Mouse (Mus musculus) midbrain, embryonic 14.5 days (tissue): ENCODE measurements around the gene Lima1. TPM values are rescaled to one million over a fixed set of nuclear protein-coding genes. Genes with fewer than 3 reads are reported as not detected.

Experiments used
- ATAC-seq: fragments of 200-750 bp; cut with Nextera tagmentation; 2 replicates; pipeline ENCODE4 v1.8.0; 2017; ENCODE audit warnings: moderate number of reproducible peaks, moderate library complexity; ENCODE audit not compliant: low FRiP score, low TSS enrichment
- DNase-seq: peaks from one replicate; pipeline ENCODE4 v3.0.0-alpha.2; 2015
- H3K27ac ChIP-seq: fragments of 300-500 bp; sonication (generic); replicated peaks from 2 replicates; pipeline ENCODE4 v1.5.1; 2014; ENCODE audit warnings: mild to moderate bottlenecking, low read depth, low read length, moderate library complexity
- H3K27me3 ChIP-seq: fragments of 300-500 bp; sonication (generic); 2 replicates; pipeline ENCODE4 v1.6.1; 2014; ENCODE audit warnings: low read length, control low read depth, mixed read lengths; ENCODE audit not compliant: control insufficient read depth, insufficient read depth
- H3K36me3 ChIP-seq: fragments of 300-500 bp; sonication (generic); 2 replicates; pipeline ENCODE4 v1.6.1; 2014; ENCODE audit warnings: low read length, control low read depth; ENCODE audit not compliant: control insufficient read depth, insufficient read depth
- H3K4me1 ChIP-seq: fragments of 300-500 bp; sonication (generic); 2 replicates; pipeline ENCODE4 v1.6.1; 2014; ENCODE audit warnings: mild to moderate bottlenecking, antibody characterized with exemption, low read length, control low read depth; ENCODE audit not compliant: control insufficient read depth, insufficient read depth
- H3K4me2 ChIP-seq: fragments of 300-500 bp; sonication (generic); 2 replicates; pipeline ENCODE4 v1.6.1; 2014; ENCODE audit warnings: mild to moderate bottlenecking, low read length, moderate library complexity
- H3K4me3 ChIP-seq: fragments of 300-500 bp; sonication (generic); replicated peaks from 2 replicates; pipeline ENCODE4 v1.5.1; 2014; ENCODE audit warnings: low read depth, low read length
- H3K9ac ChIP-seq: fragments of 300-500 bp; sonication (generic); replicated peaks from 2 replicates; pipeline ENCODE4 v1.6.1; 2014; ENCODE audit warnings: mild to moderate bottlenecking, low read length, moderate library complexity
- H3K9me3 ChIP-seq: fragments of 300-500 bp; sonication (generic); 2 replicates; pipeline ENCODE4 v1.6.1; 2016; ENCODE audit warnings: low read length, control low read depth, mixed read lengths; ENCODE audit not compliant: control insufficient read depth
- WGBS: fragments of 180-500 bp; shearing (Covaris S2); extraction: QIAGEN DNeasy Blood & Tissue Kit; methylation state at CpG from one replicate; pipeline ENCODE4 v1.1.7; 2014; 5-methylcytosine and 5-hydroxymethylcytosine counted together
- polyA plus RNA-seq: library from polyadenylated mRNA; unstranded; fragments of >200 nt; fragmentation: Nextera tagmentation; extraction: Ambion mirVana; gene quantifications from 2 replicates; pipeline ENCODE4 v1.2.1, GENCODE M21; 2014

Lima1 gene
- polyA plus RNA-seq, 1 experiment from 2014 or later = 15.3 TPM

DNA sequence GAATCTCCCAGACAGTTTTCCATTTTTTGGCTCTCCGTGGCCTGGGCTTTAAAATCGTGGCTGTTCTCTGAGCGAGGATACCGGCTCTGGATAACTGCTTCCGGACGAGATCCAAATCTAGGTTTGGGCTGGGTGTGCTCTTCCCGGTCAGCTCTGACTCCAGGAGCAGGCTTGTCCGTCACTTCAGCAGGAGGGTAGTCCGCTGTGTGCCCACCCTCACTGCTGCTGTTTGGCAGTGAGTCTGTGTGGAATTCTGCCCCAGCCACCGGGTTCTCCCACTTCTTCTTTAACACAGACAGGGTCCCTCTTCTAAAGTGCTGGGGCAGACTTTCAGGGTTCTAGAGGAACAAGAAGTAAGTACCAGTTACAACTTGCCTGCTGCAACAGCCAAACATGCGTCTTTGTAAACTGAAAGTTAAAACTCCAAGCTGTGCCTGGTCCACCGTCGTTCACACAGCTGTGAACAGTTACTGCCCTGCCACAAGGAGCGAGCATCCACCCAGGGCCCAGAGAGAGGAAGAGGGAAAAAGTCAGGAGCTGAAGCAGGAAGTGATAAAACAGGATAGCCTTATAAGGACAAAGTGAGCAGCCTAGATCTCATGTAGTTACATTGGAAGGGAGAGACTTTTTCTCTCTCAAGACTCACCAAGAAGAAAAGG, 55.5 kb downstream of the Lima1 start:
- no peak overlapping the region; the same call in 1 of the 2 replicates for H3K9ac ChIP-seq
- H3K27me3 ChIP-seq = no peaks in the 10 kb centered on the region
- H3K36me3 ChIP-seq = no peaks in the 10 kb centered on the region
- 70% methylated on average over 14 of the region's 14 CpGs for WGBS
- ATAC-seq = no peak
- peaks cover 12% of the 10 kb centered on the region; the same call in 1 of the 2 replicates for H3K4me1 ChIP-seq
- H3K27ac ChIP-seq = peak overlapping the region; percentile 71
- no peaks in the 10 kb centered on the region for H3K9me3 ChIP-seq
- H3K4me2 ChIP-seq = peak overlapping the region; percentile 36; the same call in 1 of the 2 replicates
- DNase-seq = no peak
- 0 out of 2 replicates have a peak overlapping the region, but pooled peaks have one; percentile 7 for H3K4me3 ChIP-seq

DNA sequence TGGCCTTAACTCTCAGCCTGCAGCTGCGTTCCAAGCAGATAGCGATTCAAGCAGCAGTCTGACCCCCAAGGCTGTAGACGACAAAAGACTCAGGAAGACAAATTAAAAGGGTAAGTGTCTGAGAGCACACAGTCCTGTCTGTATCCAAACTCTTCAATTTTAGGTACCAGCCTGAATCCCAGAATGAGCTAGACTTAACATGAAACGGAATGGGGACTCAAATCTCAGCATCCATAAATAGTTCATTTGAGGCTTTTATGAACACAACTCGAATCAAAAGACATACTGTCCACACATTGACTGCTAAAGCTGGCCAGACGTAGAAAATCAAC, 56.2 kb downstream of the Lima1 start:
- peak overlapping the region; percentile 71 for H3K27ac ChIP-seq
- H3K4me1 ChIP-seq = peaks cover 12% of the 10 kb centered on the region; the same call in 1 of the 2 replicates
- peak overlapping the region; percentile 36 for H3K4me2 ChIP-seq
- DNase-seq (no peak), ATAC-seq (no peak; the same call in 1 of the 2 replicates)
- H3K27me3 ChIP-seq = no peaks in the 10 kb centered on the region
- no peaks in the 10 kb centered on the region for H3K36me3 ChIP-seq
- no peak overlapping the region; the same call in 1 of the 2 replicates for H3K9ac ChIP-seq
- 36% methylated on average over 6 of the region's 6 CpGs for WGBS
- no peaks in the 10 kb centered on the region for H3K9me3 ChIP-seq
- no peak overlapping the region for H3K4me3 ChIP-seq

- Histone ChIP-seq H3K27ac (peak overlapping the region; percentile 71), H3K4me2 (peak overlapping the region; percentile 36), H3K9ac (0 out of 2 replicates have a peak overlapping the region, but pooled peaks have one; percentile 13), H3K4me3 (no peak overlapping the region), H3K27me3 (no peaks in the 10 kb centered on the region), H3K4me1 (peaks cover 12% of the 10 kb centered on the region; the same call in 1 of the 2 replicates), H3K9me3 (no peaks in the 10 kb centered on the region), H3K36me3 (no peaks in the 10 kb centered on the region)
- peak; percentile 83 for DNase-seq
- ATAC-seq = peak; percentile 24; the same call in 1 of the 2 replicates
- WGBS = 13% methylated on average over 13 of the region's 13 CpGs
Observed at GRCm38 (mm10) chr15:99818321-99819108, 56.7 kb downstream of the Lima1 start.

DNA sequence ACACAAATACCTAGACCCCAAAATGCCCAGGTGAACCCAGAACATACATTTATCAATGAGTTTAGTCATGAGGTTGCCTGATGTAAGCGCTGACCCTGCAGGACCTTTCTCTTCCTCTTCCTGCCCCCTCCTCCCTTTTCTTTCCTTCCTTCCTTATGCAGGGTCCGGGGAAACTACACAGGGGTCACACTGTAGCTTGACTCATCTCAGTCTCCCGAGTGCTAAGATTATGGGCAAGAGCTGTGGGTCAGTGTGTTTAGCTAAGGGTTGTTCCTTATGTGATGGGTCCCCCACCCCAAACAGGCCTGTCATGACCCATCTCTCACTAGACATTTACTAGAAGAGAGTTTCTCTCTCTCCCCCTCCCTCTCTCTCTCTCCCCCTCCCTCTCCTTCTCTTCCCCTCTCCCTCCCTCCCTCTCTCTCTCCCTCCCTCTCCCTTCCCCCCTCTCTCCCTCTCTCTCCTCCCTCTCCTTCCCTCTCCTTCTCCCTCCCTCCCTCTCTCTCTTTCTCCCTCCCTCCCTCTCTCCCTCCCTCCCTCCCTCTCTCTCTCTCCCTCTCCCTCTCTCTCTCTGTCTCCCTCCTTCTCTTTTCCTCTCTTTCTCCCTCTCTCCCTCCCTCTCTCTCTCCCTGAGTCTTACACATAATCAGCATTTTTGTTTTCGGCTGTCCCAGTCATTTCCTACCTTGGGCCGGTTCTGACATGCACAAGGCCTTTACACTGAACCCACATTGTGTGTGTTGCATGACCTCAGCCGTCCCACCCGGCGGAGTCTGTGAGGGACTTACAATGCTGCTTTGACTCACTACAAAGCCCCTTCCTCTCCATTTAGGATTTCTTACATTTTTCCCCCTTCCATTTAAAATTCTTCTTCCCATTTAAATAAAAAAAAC, 57.7 kb downstream of the Lima1 start:
- H3K4me1 ChIP-seq = peaks cover 12% of the 10 kb centered on the region; the same call in 1 of the 2 replicates
- no peaks in the 10 kb centered on the region for H3K36me3 ChIP-seq
- H3K4me2 ChIP-seq = no peak overlapping the region
- H3K9ac ChIP-seq = no peak overlapping the region
- DNase-seq = peak; percentile 34
- H3K27ac ChIP-seq = peak overlapping the region; percentile 27
- no peak for ATAC-seq
- 36% methylated on average over 8 of the region's 8 CpGs for WGBS
- H3K4me3 ChIP-seq = no peak overlapping the region
- no peaks in the 10 kb centered on the region for H3K9me3 ChIP-seq
- no peaks in the 10 kb centered on the region for H3K27me3 ChIP-seq

DNA sequence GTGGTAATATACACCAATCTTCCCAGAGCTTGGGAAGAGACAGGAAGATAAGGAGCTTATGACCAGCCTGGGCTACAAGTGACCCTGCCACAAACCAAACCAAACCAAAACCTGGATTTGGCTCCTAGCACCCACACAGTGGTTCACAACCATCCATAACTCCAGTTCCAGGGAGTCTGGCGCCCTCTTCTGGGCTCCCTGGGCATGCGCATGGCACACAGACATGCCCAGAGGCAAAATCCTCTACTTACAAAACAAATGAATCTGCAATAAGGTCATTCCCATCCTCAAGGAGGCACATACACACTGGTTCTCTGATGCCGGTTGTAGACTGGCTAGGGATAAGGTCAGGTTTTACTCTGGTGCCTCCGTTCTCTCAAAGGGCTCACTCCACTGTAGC, 59.3 kb downstream of the Lima1 start:
- no peak overlapping the region for H3K4me2 ChIP-seq
- no peaks in the 10 kb centered on the region for H3K36me3 ChIP-seq
- H3K27me3 ChIP-seq = no peaks in the 10 kb centered on the region
- 95% methylated on average over 4 of the region's 4 CpGs for WGBS
- H3K4me3 ChIP-seq = no peak overlapping the region
- ATAC-seq (no peak), DNase-seq (no peak)
- no peak overlapping the region for H3K27ac ChIP-seq
- no peaks in the 10 kb centered on the region for H3K9me3 ChIP-seq
- peaks cover 12% of the 10 kb centered on the region; the same call in 1 of the 2 replicates for H3K4me1 ChIP-seq
- H3K9ac ChIP-seq = no peak overlapping the region

DNA sequence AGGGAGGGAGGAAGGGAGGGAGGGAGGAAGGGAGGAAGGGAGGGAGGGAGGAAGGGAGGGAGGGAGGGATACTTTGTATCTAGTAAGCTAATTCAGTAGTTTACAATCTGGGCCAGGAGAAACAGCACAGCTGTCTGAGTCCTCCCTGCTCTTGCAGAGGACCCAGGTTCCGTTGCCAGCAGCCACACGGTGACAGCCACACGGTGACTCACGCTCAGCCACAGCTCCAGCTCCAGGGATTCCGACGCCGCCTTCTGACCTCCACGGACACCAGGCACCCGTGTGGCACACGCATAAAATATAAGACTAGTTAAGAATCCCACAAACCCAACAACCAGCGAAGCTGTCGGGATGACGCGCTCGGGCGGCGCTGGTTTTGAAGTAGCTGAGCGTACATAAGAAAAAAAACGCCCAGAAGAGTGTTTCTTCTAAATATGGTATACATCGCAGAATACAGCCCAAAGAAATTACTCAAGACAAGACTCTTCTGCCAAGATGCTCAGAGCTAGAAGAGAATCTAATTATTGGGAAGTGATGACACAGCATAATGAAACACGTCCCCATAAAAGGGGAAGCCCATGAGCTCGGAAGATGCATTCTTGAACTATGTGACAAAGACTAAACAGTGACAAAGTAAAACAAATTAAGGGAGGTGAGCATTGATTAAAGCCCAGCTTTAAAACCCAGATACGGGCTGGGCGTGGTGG, 60.5 kb downstream of the Lima1 start:
- H3K36me3 ChIP-seq = no peaks in the 10 kb centered on the region
- no peak for DNase-seq
- 92% methylated on average over 24 of the region's 24 CpGs for WGBS
- H3K27ac ChIP-seq = no peak overlapping the region
- H3K4me2 ChIP-seq = no peak overlapping the region
- ATAC-seq = no peak
- no peaks in the 10 kb centered on the region for H3K27me3 ChIP-seq
- H3K4me3 ChIP-seq = no peak overlapping the region
- peaks cover 9% of the 10 kb centered on the region; the same call in 1 of the 2 replicates for H3K4me1 ChIP-seq
- H3K9ac ChIP-seq = no peak overlapping the region
- H3K9me3 ChIP-seq = no peaks in the 10 kb centered on the region

- no peak overlapping the region for H3K4me2 ChIP-seq
- no peak for ATAC-seq
- no peak overlapping the region for H3K27ac ChIP-seq
- no peak for DNase-seq
- 91% methylated on average over 6 of the region's 6 CpGs for WGBS
- peaks cover 5% of the 10 kb centered on the region; the same call in 1 of the 2 replicates for H3K4me1 ChIP-seq
- no peaks in the 10 kb centered on the region for H3K9me3 ChIP-seq
- H3K36me3 ChIP-seq = no peaks in the 10 kb centered on the region
- H3K27me3 ChIP-seq = no peaks in the 10 kb centered on the region
- H3K4me3 ChIP-seq = no peak overlapping the region
- H3K9ac ChIP-seq = no peak overlapping the region
Observed at GRCm38 (mm10) chr15:99813639-99814038, 61.6 kb downstream of the Lima1 start.

GRCm38 (mm10) chr15:99812097-99812496, 63.2 kb downstream of the Lima1 start:
- WGBS = 78% methylated on average over 7 of the region's 7 CpGs
- H3K4me1 ChIP-seq = peaks cover 10% of the 10 kb centered on the region; the same call in 1 of the 2 replicates
- no peaks in the 10 kb centered on the region for H3K36me3 ChIP-seq
- DNase-seq (no peak), ATAC-seq (no peak)
- no peak overlapping the region for H3K9ac ChIP-seq
- H3K4me2 ChIP-seq = no peak overlapping the region
- H3K27me3 ChIP-seq = no peaks in the 10 kb centered on the region
- no peak overlapping the region for H3K27ac ChIP-seq
- H3K4me3 ChIP-seq = no peak overlapping the region
- H3K9me3 ChIP-seq = no peaks in the 10 kb centered on the region
